Mouse (Mus musculus) kidney, postnatal 10 days (tissue): ENCODE data around the gene Ifitm6.
A peak's percentile ranks its signal among the peaks of the same experiment; 100 is the strongest.
"Not testable (repeated sequence)": the region's sequence is repeated elsewhere in the genome, so short reads cannot be mapped to it uniquely, and the experiment has no call there.

Experiments
- DNase-seq: peaks from one replicate; pipeline ENCODE4 v3.0.0; 2021; ENCODE audit warnings: mixed read lengths

Gene Ifitm6

DNA sequence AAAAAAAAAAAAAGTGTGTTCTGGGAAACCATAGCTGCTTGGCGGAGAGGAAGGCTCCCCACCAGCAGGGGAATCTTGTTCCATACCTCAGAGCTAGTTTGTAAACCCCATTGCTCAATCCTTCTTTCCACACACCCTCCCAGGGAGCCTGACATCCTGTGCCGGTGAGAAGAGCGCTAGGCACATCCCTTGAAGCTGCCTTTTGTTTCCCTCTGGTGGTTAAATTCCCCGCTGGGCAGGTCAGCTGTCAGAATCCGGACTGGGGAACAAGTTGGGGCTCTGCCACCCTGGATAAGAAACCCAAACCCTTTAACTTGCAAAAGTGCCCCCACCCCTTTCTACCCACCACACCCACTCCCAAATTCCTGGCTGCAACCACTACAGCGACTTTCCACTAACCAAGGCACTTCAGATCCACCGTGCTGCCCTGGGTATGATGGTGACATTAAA, 9.4 kb downstream of the Ifitm6 start:
- DNase-seq: peak; percentile 35

DNA sequence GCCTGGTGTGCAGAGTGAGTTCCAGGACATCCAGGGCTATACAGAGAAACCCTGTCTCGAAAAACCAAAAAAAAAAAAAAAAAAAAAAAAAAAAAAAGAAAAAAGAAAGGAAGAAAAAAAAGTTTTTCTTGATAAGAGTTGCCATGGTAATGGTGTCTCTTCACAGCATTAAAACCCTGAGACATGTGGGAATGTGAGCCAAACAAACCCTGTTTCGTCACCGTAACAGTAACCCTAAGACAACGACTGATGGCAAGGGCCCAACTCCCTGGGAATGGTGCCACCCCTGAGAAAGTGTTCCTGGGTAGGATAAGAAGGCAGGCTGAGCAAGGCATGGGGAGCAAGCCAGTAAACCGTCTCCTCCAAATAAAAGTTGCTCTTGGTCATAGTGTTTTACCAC, 10.8 kb downstream of the Ifitm6 start:
- no peak for DNase-seq

DNA sequence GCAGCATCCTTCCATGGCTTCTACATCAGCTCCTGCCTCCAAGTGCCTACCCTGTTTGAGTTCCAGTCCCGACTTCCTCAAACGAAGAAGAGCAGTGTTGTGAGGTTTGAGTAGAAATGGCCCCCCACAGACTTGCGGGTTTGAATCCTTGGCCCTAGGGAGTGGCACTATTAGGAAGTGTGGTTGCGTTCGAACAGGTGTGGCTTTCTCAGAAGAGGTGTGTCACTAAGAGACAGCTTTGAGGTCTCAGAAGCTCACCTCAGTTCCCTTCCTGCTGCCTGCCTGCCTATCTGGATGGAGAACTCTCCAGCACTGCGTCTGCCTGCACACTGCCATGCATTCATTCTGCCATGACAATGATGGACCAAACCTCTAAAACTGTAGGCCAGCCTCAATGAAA, 11.3 kb downstream of the Ifitm6 start:
- DNase-seq: no peak

GRCm38 (mm10) chr7:141003248-141004010, 14.3 kb downstream of the Ifitm6 start:
- no peak for DNase-seq

- no peak for DNase-seq
These were observed 16.6 kb downstream of the Ifitm6 start for GRCm38 (mm10) chr7:141000881-141001708.

- no peak for DNase-seq
These were observed 18.6 kb downstream of the Ifitm6 start for GRCm38 (mm10) chr7:140998853-140999700.

GRCm38 (mm10) chr7:140997817-140998216, 19.9 kb downstream of the Ifitm6 start:
- no peak for DNase-seq

DNA sequence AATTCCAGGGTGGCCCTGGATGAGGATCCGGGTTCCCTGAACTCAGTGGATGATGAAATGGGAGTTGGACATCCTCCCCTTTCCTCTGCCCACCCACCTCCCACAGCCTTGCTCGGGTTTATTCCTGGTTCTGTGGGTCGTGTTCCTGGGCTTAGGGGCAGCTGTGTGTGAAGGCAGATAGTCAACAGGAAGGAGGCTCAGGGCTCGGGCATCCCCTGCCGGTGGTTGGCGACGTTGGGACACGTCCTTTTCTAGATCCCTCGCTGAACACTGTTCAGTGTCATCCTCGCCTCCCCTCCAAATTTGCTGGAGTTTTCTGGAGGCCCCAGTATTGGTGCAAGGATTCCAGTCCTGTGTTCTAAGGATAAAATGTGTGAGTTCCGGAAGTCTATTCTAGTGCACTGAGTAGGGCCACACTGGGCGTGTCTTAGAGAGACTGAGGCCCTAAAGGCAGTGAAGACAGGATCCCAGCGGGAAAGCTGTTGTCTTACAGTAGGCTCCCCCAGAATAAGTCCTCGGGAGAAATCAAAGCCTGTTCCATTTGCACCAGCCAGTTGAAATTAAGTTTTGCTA, 26.5 kb downstream of the Ifitm6 start:
- DNase-seq: no peak

- no peak for DNase-seq
These were observed 27.1 kb downstream of the Ifitm6 start for GRCm38 (mm10) chr7:140990622-140991021.

GRCm38 (mm10) chr7:140990185-140990584, 27.5 kb downstream of the Ifitm6 start:
- no peak for DNase-seq

- DNase-seq: no peak
These were observed 28.7 kb downstream of the Ifitm6 start for GRCm38 (mm10) chr7:140989022-140989421.

GRCm38 (mm10) chr7:140987182-140988138, 30.3 kb downstream of the Ifitm6 start:
- no peak for DNase-seq

DNA sequence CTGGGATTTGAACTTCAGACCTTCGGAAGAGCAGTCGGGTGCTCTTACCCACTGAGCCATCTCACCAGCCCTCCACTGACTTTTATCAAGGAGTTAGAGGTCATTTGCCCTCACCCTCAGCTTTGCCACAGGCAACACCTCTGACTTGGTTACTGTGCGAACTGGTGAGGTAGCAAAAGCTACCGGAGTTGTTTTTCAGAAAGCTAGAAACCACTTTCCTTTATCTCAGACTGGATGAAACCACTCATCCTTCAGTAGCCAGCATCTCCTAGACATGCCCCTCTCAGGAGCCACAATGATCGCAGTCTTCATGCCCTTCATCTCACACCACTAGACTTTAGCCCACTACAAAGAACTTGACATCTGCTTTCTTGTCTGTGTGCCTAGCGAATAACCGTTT, 34.8 kb downstream of the Ifitm6 start:
- DNase-seq: no peak

GRCm38 (mm10) chr7:140981704-140982103, 36.0 kb downstream of the Ifitm6 start:
- DNase-seq: no peak

DNA sequence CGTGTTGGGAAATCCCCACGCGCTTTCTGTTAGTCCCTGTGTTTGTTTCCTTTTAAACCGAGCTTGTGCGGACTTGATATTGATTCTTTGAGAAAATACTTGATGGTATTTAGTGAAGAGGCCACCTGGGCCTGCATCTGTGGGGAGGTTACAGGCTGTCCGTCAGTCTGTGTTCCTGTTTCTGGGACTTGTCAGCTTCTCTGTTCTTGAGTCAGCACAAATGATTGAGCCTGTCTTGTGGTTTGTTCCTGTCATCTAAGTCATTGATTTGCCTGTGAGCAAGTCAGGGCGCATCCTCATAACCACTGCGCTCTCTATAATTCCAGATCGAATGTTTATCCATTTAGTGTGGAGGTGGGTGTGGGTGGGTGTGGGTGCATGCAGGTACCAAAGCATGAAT, 41.0 kb downstream of the Ifitm6 start:
- DNase-seq: not testable (repeated sequence)

DNA sequence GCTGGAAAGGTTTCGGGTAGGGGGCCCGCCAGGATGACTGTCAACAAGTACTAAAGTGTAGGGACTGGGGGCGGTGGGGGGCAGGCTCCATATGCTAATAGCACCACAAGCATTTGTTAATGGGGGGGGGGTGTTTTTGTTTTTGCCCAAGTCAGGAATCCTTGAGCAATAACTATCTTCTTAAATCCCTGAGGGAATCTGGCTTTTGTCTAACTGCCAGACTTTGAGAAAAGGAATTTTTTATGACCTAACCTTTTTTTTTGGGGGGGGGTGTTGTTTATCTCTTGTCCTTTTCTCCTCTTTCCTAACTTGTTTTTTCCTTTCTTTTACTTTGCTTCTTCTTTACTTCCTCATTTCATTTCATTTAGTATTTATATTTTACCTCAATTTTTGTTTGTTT, 42.3 kb downstream of the Ifitm6 start:
- no peak for DNase-seq

DNA sequence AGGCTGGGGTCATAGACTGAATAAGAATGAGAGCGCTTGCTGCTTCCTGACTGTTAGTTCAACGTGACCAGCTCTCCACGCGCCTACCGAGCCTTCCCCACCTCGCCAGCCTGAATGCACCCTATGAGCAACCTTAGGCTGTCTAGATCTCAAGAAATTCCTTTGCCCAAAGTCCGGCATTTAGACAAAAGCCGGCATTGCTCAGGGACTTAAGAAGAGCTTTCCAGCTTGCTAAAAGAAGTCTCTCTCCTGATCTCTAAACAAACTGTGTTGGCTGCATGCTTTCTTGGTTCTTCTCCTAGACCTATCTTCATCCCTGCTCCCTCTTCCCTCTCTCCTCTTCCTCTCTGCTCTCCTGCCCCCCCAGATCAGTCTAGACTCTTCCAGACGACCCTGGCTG, 42.8 kb downstream of the Ifitm6 start:
- peak; percentile 15 for DNase-seq

DNA sequence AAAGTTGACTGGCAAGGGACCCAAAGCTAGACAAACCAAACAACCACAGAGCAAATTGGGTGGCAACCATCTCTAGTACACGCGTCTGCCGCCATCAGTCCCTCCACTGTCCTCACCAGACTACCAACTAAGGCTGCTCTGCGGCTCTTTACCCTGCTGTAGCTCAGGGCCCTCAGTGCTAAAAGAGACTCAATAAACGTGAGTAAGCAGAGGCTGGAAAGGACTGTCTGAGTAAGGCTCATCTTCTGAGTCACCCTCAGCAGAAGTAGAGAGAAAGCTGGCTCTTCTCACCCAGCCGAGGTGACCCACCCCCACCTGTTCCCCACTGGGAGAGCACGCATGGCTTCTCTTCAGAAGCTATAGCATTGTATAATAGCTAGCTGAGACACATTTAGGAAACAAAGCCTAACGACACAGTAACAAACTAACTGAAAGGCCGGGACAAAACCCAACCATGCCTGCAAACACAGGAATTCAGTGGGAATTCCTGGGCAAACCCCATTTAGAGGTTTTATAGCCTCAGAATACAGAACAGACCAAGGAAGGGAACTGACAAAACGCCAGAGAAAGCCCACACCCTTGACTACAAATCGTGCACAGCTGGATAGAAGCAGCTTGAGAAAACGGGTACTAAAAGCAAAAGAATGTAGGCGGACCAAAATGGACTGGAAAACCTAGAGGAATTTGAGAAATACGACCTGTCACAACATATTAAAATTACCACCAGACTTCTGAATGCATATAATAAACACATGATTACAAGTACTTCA, 44.1 kb downstream of the Ifitm6 start:
- peak; percentile 32 for DNase-seq

DNA sequence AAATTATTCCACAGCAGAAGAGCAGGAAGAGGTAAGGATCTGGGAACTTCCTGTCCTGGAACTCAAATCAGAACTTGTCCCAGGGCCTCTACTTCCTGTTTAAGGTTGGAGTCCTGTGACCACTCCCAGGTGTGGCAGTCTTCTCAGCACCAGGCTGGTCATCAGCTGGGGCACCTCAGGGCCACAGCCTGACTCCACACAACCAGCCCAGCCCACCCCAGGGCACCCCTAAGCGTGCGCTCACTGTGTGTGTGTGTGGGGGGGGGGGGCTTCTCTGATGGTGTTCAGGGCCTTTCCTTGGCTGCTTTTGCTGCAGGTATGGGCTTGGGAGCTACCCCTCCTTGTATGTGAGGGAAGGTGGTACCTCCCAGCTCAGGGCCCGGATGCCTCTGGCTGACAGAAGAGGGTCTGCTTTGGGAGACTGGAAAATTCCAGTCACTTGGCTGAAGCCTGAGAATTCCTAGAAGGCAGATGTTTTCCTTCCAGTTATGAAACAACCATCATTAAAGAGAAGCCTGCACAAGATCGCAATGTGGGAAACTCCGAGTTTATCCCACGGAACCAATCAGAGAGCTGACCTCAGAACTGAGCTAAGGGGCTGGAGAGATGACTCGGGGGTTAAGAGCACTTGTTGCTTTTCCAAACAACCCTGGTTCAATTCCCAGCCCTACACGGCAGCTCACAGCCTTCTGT, 46.1 kb downstream of the Ifitm6 start:
- DNase-seq: peak; percentile 66

- peak; percentile 16 for DNase-seq
These were observed 46.8 kb downstream of the Ifitm6 start for GRCm38 (mm10) chr7:140970931-140971330.
